Mouse (Mus musculus) spleen, postnatal 14 days (tissue): ENCODE results near the gene Supt5.

ENCODE experiments used
- DNase-seq, 2 experiments: peaks; one replicate each; pipeline ENCODE4 v3.0.0; 2021 to 2022; ENCODE audit warnings: low spot score in 2 of 2

Supt5 gene

GRCm38 (mm10) chr7:28301616-28302433 is 36.7 kb downstream of the Supt5 start, which contains the start of gene Dll3:
Gene Dll3 (minus strand): TSS chr7:28302238.
- peak; percentile 36 to 51 for DNase-seq

- DNase-seq, result no peak
Measured at GRCm38 (mm10) chr7:28298837-28299625, 39.5 kb downstream of the Supt5 start.

- no peak for DNase-seq
Measured at GRCm38 (mm10) chr7:28294481-28294880, 44.1 kb downstream of the Supt5 start.

- DNase-seq, result no peak
Measured at GRCm38 (mm10) chr7:28290638-28291590, 47.6 kb downstream of the Supt5 start, which contains the start of gene Selenov. Gene Selenov (minus strand): TSS chr7:28291186.

GRCm38 (mm10) chr7:28290165-28290564 is 48.4 kb downstream of the Supt5 start:
- no peak for DNase-seq

- no peak for DNase-seq
Measured at GRCm38 (mm10) chr7:28280630-28281029, 57.9 kb downstream of the Supt5 start.

GRCm38 (mm10) chr7:28278279-28278652 is 60.3 kb downstream of the Supt5 start:
- DNase-seq, result no peak

- DNase-seq, result peak; percentile 91 to 95
Measured at GRCm38 (mm10) chr7:28277615-28278278, 60.8 kb downstream of the Supt5 start, which contains the start of gene Eid2b. Gene Eid2b (plus strand): TSS chr7:28277739.

- DNase-seq, result no peak
Measured at GRCm38 (mm10) chr7:28277237-28277614, 61.3 kb downstream of the Supt5 start.

- no peak for DNase-seq
Measured at GRCm38 (mm10) chr7:28271761-28272160, 66.8 kb downstream of the Supt5 start.

GRCm38 (mm10) chr7:28269355-28269754 is 69.2 kb downstream of the Supt5 start:
- DNase-seq, result no peak

GRCm38 (mm10) chr7:28268576-28268975 is 70.0 kb downstream of the Supt5 start:
- DNase-seq, result no peak

- DNase-seq, result peak in 1 of 2 experiments; percentile 3
Measured at GRCm38 (mm10) chr7:28268042-28268531, 70.5 kb downstream of the Supt5 start.

GRCm38 (mm10) chr7:28267129-28268041 is 71.2 kb downstream of the Supt5 start, which contains the start of gene Eid2:
Gene Eid2 (plus strand): TSS chr7:28267881.
- DNase-seq, result peak in 1 of 2 experiments; percentile 27

GRCm38 (mm10) chr7:28265391-28265790 is 73.2 kb downstream of the Supt5 start:
- no peak for DNase-seq
